14 mouse cellular contexts compared by ENCODE assay signal in genomic region chr11:20326328-20326995, GRCm38 (mm10). TPM values are rescaled to one million over a fixed set of nuclear protein-coding genes. Genes with fewer than 3 reads are reported as not detected.
A peak's percentile ranks its signal among the peaks of the same experiment; 100 is the strongest.
DNase-seq lines count a peak whose midpoint lies in the region; ATAC-seq and TF ChIP-seq lines count a peak whose summit lies in the region.
"Had no signal": no experiment of that assay in that cellular context is flagged by ENCODE, and none has a peak within 500 bp of the region (broad histone marks: within the 10 kb centered on the region; RNA-seq: fewer than 3 reads in every experiment).

No protein-coding gene starts in this region.

- H3K4me2 ChIP-seq in embryonic facial prominence, embryonic 14.5 days (ENCODE audit: low read depth, low read length), result no peak overlapping the region
- no peak overlapping the region for H3K4me2 ChIP-seq in heart, embryonic 16.5 days (ENCODE audit: low read depth, low read length)
- no peak overlapping the region for H3K4me2 ChIP-seq in lung, embryonic 16.5 days (ENCODE audit: low read depth, low read length)
- no peak overlapping the region for H3K4me2 ChIP-seq in myocyte (ENCODE audit: low read depth)
- H3K4me2 ChIP-seq: hindbrain, embryonic 15.5 days had no signal

- 70% methylated on average over 11 of the region's 11 CpGs for WGBS in embryonic facial prominence, embryonic 14.5 days
- 84% methylated on average over 11 of the region's 11 CpGs for WGBS in embryonic facial prominence, embryonic 10.5 days
- 44% methylated on average over 11 of the region's 11 CpGs for WGBS in heart, embryonic 16.5 days
- WGBS in lung, embryonic 16.5 days, result 53% methylated on average over 11 of the region's 11 CpGs
- WGBS in lung, adult 2 months, result 64% methylated on average over 11 of the region's 11 CpGs

- no peaks in the 10 kb centered on the region for H3K36me3 ChIP-seq in embryonic facial prominence, embryonic 14.5 days (ENCODE audit: control insufficient read depth, insufficient read depth, low read length)
- H3K36me3 ChIP-seq in embryonic facial prominence, embryonic 10.5 days (replicated peaks), result no peaks in the 10 kb centered on the region
- H3K36me3 ChIP-seq in heart, embryonic 16.5 days (ENCODE audit: control insufficient read depth, insufficient read depth), result no peaks in the 10 kb centered on the region
- H3K36me3 ChIP-seq in lung, embryonic 16.5 days (ENCODE audit: control insufficient read depth, insufficient read depth, low read length), result no peaks in the 10 kb centered on the region
- peaks cover 15% of the 10 kb centered on the region for H3K36me3 ChIP-seq in myocyte (ENCODE audit: control insufficient read depth, insufficient read depth)
- H3K36me3 ChIP-seq: hindbrain, embryonic 15.5 days had no signal

- 0 out of 2 replicates have a peak overlapping the region, but pooled peaks have one; percentile 40 for H3K27ac ChIP-seq in embryonic facial prominence, embryonic 14.5 days (replicated peaks; ENCODE audit: low read depth, low read length)
- no peak overlapping the region for H3K27ac ChIP-seq in embryonic facial prominence, embryonic 10.5 days (replicated peaks)
- H3K27ac ChIP-seq in heart, embryonic 16.5 days (ENCODE audit: low read length), result no peak overlapping the region
- no peak overlapping the region for H3K27ac ChIP-seq in lung, embryonic 16.5 days (ENCODE audit: low read length)
- H3K27ac ChIP-seq: hindbrain, embryonic 15.5 days; liver, embryonic 14.5 days had no signal

- intact Hi-C loops in heart, postnatal 14 days (cut with DNase I), result no loop called here

- TF ChIP-seq POLR2A in lung, adult 2 months (IDR thresholded peaks at IDR 0.05; ENCODE audit: borderline replicate concordance, extremely low read depth, low read depth, low read length), result no peak
- no peak for TF ChIP-seq POLR2A in myocyte (IDR thresholded peaks at IDR 0.05; ENCODE audit: insufficient read length, low read depth)

- no peaks in the 10 kb centered on the region for H3K9me3 ChIP-seq in embryonic facial prominence, embryonic 14.5 days (ENCODE audit: control insufficient read depth, low read length)
- H3K9me3 ChIP-seq in embryonic facial prominence, embryonic 10.5 days, result no peaks in the 10 kb centered on the region
- H3K9me3 ChIP-seq in heart, embryonic 16.5 days (replicated peaks; ENCODE audit: control insufficient read depth, low read length), result no peaks in the 10 kb centered on the region
- no peaks in the 10 kb centered on the region for H3K9me3 ChIP-seq in lung, embryonic 16.5 days (ENCODE audit: control insufficient read depth, low read length)
- H3K9me3 ChIP-seq: hindbrain, embryonic 15.5 days had no signal

- H3K79me2 ChIP-seq in myocyte (ENCODE audit: control insufficient read depth, insufficient read depth), result peaks cover 97% of the 10 kb centered on the region

- peak; percentile 51 for ATAC-seq in embryonic facial prominence, embryonic 14.5 days (ENCODE audit: low read depth)
- peak; percentile 49; the same call in 1 of the 2 replicates for ATAC-seq in heart, embryonic 16.5 days (replicated peaks; ENCODE audit: extremely low read depth, insufficient read depth, low FRiP score)
- ATAC-seq in lung, embryonic 16.5 days (ENCODE audit: low read depth), result peak; percentile 24; the same call in 1 of the 2 replicates
- ATAC-seq in megakaryocyte progenitor cell, adult 5-6 weeks (replicated peaks; ENCODE audit: poor library complexity), result no peak

- TF ChIP-seq CTCF in lung, adult 2 months (IDR thresholded peaks at IDR 0.05; ENCODE audit: insufficient read depth, low read length), result no peak

- no peaks in the 10 kb centered on the region for H3K27me3 ChIP-seq in embryonic facial prominence, embryonic 14.5 days (replicated peaks; ENCODE audit: control insufficient read depth, insufficient read depth, low read length)
- no peaks in the 10 kb centered on the region for H3K27me3 ChIP-seq in embryonic facial prominence, embryonic 10.5 days (replicated peaks; ENCODE audit: low read depth, poor library complexity, severe bottlenecking)
- H3K27me3 ChIP-seq in heart, embryonic 16.5 days (ENCODE audit: control insufficient read depth, insufficient read depth, low read length), result peaks cover 6% of the 10 kb centered on the region; the same call in 1 of the 2 replicates
- no peaks in the 10 kb centered on the region for H3K27me3 ChIP-seq in lung, embryonic 16.5 days (ENCODE audit: control insufficient read depth, insufficient read depth, low read depth, low read length)
- H3K27me3 ChIP-seq in myocyte (ENCODE audit: control insufficient read depth, insufficient read depth, insufficient read length), result no peaks in the 10 kb centered on the region
- H3K27me3 ChIP-seq: hindbrain, embryonic 15.5 days had no signal

- H3K4me1 ChIP-seq in embryonic facial prominence, embryonic 14.5 days (ENCODE audit: control insufficient read depth, insufficient read depth, low read length), result peaks cover 14% of the 10 kb centered on the region
- H3K4me1 ChIP-seq in embryonic facial prominence, embryonic 10.5 days, result peaks cover 21% of the 10 kb centered on the region
- H3K4me1 ChIP-seq in heart, embryonic 16.5 days (ENCODE audit: control insufficient read depth, insufficient read depth, low read length), result peaks cover 8% of the 10 kb centered on the region
- peaks cover 8% of the 10 kb centered on the region; the same call in 1 of the 2 replicates for H3K4me1 ChIP-seq in lung, embryonic 16.5 days (replicated peaks; ENCODE audit: control insufficient read depth, insufficient read depth, low read length)
- no peaks in the 10 kb centered on the region; the same call in 1 of the 2 replicates for H3K4me1 ChIP-seq in lung, adult 2 months (ENCODE audit: control insufficient read depth, insufficient read depth, low read length)

- DNase-seq in embryonic facial prominence, embryonic 14.5 days (ENCODE audit: low spot score), result peak; percentile 56
- DNase-seq in embryonic facial prominence, embryonic 10.5 days (ENCODE audit: low spot score), result no peak
- no peak for DNase-seq in heart, postnatal 14 days
- no peak for DNase-seq in lung, adult 2 months
- DNase-seq: cerebellum, postnatal 14 days; gastrocnemius, postnatal 36 days; kidney, adult 8-10 months; kidney, postnatal 36 days had no signal

- no peak overlapping the region for H3K9ac ChIP-seq in embryonic facial prominence, embryonic 14.5 days (ENCODE audit: low read depth, low read length)
- H3K9ac ChIP-seq in heart, embryonic 16.5 days (ENCODE audit: low read length), result no peak overlapping the region
- no peak overlapping the region for H3K9ac ChIP-seq in lung, embryonic 16.5 days (ENCODE audit: low read length)
- H3K9ac ChIP-seq: hindbrain, embryonic 15.5 days; liver, embryonic 14.5 days had no signal

- H3K4me3 ChIP-seq in embryonic facial prominence, embryonic 14.5 days (ENCODE audit: low read depth, low read length), result no peak overlapping the region
- H3K4me3 ChIP-seq in embryonic facial prominence, embryonic 10.5 days, result no peak overlapping the region
- H3K4me3 ChIP-seq in heart, embryonic 16.5 days (ENCODE audit: low read length), result no peak overlapping the region
- H3K4me3 ChIP-seq in lung, embryonic 16.5 days (ENCODE audit: low read length), result no peak overlapping the region
- no peak overlapping the region for H3K4me3 ChIP-seq in lung, adult 2 months (replicated peaks; ENCODE audit: extremely low read depth, low read depth, low read length)
- no peak overlapping the region for H3K4me3 ChIP-seq in myocyte
- H3K4me3 ChIP-seq: hindbrain, embryonic 15.5 days had no signal

- H3ac ChIP-seq in myocyte (ENCODE audit: control insufficient read depth, insufficient read length), result no peak overlapping the region

TF ChIP-seq in myocyte, 11 proteins besides CTCF, POLR2A, EP300 and RAD21:
- TF ChIP-seq POLR2AphosphoS2 (IDR thresholded peaks at IDR 0.05; ENCODE audit: insufficient read length, low read depth), result peak; percentile 34
- TF ChIP-seq CEBPB (IDR thresholded peaks at IDR 0.05; ENCODE audit: insufficient read depth, poor library complexity, severe bottlenecking), result no peak

RNA-seq across cellular contexts. Expression of gene Slc1a4, which starts 6.1 kb away (rescaled TPM):
- 24.8 and 26.6 TPM in 2 replicates for polyA plus RNA-seq in embryonic facial prominence, embryonic 14.5 days (2014; fragmentation: Nextera tagmentation; extraction: Ambion mirVana)
- 13.5 TPM in 2 replicates for polyA plus RNA-seq in embryonic facial prominence, embryonic 10.5 days (2016; fragmentation: Nextera tagmentation; extraction: Ambion mirVana)
- 7.5 and 8.3 TPM in 2 replicates for polyA plus RNA-seq in heart, embryonic 16.5 days (2015; fragmentation: Nextera tagmentation; extraction: Ambion mirVana)
- total RNA-seq in heart, postnatal 14 days (2021), result 1 to 10 TPM; 2.4 to 2.7 TPM
- 17.9 and 18.2 TPM in 2 replicates for polyA plus RNA-seq in lung, embryonic 16.5 days (2015; fragmentation: Nextera tagmentation; extraction: Ambion mirVana)
- 7.5 and 12.5 TPM in 2 replicates for polyA plus RNA-seq in lung, adult 2 months (2012; rRNA removed)
- 66.7 TPM for polyA plus RNA-seq in myocyte (2012; fragmentation: generic; extraction: Trizol)
- total RNA-seq in megakaryocyte progenitor cell, adult 5-6 weeks (2015), result 0.29 and 0.52 TPM in 2 replicates
- total RNA-seq in megakaryocyte progenitor cell, adult 5-6 weeks (2017), result 0.37 and 0.75 TPM in 2 replicates
